Mouse (Mus musculus) 3T3-L1 (cell line): ENCODE results near the gene Cbs.

ENCODE experiments used
- DNase-seq: peaks from one replicate; pipeline ENCODE4 v3.0.0-alpha.2; 2015; ENCODE audit warnings: low read depth, low spot score

Cbs gene

GRCm38 (mm10) chr17:31590846-31591245 lies 46.2 kb downstream of the Cbs start:
- no peak for DNase-seq

GRCm38 (mm10) chr17:31588726-31589125 lies 48.3 kb downstream of the Cbs start:
- no peak for DNase-seq

- DNase-seq, result no peak
These were observed 48.9 kb downstream of the Cbs start for GRCm38 (mm10) chr17:31588115-31588514.

- DNase-seq, result no peak
These were observed 53.3 kb downstream of the Cbs start for GRCm38 (mm10) chr17:31583781-31584180.

GRCm38 (mm10) chr17:31583185-31583584 lies 53.9 kb downstream of the Cbs start:
- DNase-seq, result no peak

GRCm38 (mm10) chr17:31580344-31580743 lies 56.7 kb downstream of the Cbs start:
- no peak for DNase-seq

- no peak for DNase-seq
These were observed 60.5 kb downstream of the Cbs start for GRCm38 (mm10) chr17:31576394-31577175.

- DNase-seq, result peak; percentile 67
These were observed 62.4 kb downstream of the Cbs start for GRCm38 (mm10) chr17:31574662-31575061.

GRCm38 (mm10) chr17:31571689-31572088 lies 65.3 kb downstream of the Cbs start:
- no peak for DNase-seq

GRCm38 (mm10) chr17:31570321-31570925 lies 66.6 kb downstream of the Cbs start:
- peak; percentile 86 for DNase-seq

- no peak for DNase-seq
These were observed 67.3 kb downstream of the Cbs start for GRCm38 (mm10) chr17:31569756-31570155.

- DNase-seq, result no peak
These were observed 70.8 kb downstream of the Cbs start for GRCm38 (mm10) chr17:31566276-31566675.

- peak; percentile 55 for DNase-seq
These were observed 71.6 kb downstream of the Cbs start for GRCm38 (mm10) chr17:31565141-31566056.

GRCm38 (mm10) chr17:31564858-31565140 lies 72.2 kb downstream of the Cbs start:
- DNase-seq, result no peak

- peak; percentile 99 for DNase-seq
These were observed 72.8 kb downstream of the Cbs start, which contains the start of gene Pknox1 for GRCm38 (mm10) chr17:31564015-31564857. TSS of gene Pknox1 (plus strand) at chr17:31564734.

- no peak for DNase-seq
These were observed 73.4 kb downstream of the Cbs start for GRCm38 (mm10) chr17:31563632-31564014.

GRCm38 (mm10) chr17:31559021-31559789 lies 77.8 kb downstream of the Cbs start:
- no peak for DNase-seq
